Mouse (Mus musculus): ENCODE measurements around the gene Dlx2. TPM values are rescaled to one million over a fixed set of nuclear protein-coding genes. Genes with fewer than 3 reads are reported as not detected.

Dlx2 gene
- polyA plus RNA-seq, 1 experiment, result not detected

DNA sequence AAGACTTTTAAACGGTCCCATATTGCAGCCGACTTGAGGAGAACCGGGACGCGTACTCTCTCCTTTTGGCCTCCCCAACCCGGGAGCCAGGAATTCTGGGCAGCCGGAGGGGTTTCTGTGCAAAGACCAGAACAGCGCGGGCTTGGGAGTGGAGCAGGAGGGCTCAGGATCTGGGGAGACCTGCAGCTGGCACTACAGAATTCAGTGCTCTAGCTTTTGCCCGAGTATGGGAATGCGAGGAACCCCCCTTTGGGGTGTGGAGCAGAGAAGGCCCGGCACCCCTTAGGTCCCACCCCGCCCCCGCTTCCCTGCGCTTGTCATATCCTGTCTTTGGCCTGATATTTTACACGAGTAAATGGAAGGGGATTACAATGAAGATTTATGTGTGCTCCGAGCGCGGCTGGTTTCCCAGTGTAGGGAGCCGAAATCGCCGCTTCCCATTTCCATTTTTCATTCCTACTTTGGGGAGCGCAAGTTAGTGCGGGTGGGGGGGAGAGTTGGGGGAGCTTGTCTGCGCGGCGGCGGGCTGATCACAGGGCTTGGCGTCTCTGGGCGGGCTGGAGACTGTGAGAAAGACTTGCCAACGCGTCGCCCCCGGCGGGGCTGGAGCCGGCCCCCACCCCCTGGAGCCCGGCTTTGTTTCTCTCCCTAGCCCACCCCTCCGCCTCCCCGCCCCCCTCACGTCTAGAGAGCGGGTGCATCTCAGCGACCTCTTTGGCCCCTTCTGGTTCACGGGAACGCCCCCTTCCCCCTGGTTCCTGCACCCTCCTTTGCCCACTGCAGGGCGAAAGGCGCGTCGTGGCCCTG lies 5.7 kb downstream of the Dlx2 start:
- no peak for DNase-seq (ENCODE audit: low spot score)

GRCm38 (mm10) chr2:71534242-71535052 lies 12.1 kb downstream of the Dlx2 start:
- DNase-seq (ENCODE audit: low spot score), result no peak

DNA sequence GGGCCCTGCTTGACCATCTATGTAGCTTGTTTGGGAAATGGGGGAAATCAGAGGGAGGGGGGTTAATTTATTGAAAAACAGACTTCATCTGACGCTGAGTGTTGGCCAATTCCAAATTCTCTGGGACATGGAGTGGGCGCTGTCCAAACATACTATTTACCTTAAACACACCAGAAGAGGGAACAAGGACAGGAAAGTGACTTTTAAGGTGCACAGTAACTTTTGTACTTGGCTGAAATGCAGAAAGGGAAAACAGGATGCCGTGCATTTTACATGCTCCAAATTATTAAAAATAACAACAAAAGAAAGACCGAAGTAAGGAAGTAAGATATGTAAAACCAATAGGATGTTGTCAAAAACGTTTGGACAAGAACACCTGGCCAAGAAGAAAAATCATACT lies 13.5 kb downstream of the Dlx2 start:
- DNase-seq (ENCODE audit: low spot score), result no peak

GRCm38 (mm10) chr2:71531990-71532970 lies 14.3 kb downstream of the Dlx2 start:
- DNase-seq (ENCODE audit: low spot score), result no peak

DNA sequence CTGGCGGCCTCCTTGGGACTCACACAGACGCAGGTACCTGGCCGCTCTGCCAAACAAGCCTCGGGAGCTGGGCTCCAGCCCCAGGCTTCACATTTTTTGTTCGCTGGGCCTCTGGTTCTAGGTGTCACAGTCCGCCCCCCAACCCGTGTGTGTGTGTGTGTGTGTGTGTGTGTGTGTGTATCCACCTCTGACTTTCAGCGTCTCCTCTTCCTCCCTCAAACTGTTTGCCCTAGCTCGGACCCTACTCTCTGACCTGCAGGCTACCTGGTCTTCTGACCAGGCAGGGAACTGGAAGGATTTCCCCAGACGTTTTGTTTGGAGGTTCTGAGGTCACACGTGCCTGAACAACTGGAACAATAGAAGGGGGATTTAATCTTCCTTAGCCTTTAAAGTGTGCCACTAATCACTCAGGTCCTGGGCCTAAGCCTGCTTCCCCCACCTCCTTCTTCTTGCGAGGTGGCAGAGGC lies 15.4 kb downstream of the Dlx2 start:
- DNase-seq (ENCODE audit: low spot score), result no peak

GRCm38 (mm10) chr2:71530391-71531123 lies 16.0 kb downstream of the Dlx2 start:
- DNase-seq (ENCODE audit: low spot score), result no peak

DNA sequence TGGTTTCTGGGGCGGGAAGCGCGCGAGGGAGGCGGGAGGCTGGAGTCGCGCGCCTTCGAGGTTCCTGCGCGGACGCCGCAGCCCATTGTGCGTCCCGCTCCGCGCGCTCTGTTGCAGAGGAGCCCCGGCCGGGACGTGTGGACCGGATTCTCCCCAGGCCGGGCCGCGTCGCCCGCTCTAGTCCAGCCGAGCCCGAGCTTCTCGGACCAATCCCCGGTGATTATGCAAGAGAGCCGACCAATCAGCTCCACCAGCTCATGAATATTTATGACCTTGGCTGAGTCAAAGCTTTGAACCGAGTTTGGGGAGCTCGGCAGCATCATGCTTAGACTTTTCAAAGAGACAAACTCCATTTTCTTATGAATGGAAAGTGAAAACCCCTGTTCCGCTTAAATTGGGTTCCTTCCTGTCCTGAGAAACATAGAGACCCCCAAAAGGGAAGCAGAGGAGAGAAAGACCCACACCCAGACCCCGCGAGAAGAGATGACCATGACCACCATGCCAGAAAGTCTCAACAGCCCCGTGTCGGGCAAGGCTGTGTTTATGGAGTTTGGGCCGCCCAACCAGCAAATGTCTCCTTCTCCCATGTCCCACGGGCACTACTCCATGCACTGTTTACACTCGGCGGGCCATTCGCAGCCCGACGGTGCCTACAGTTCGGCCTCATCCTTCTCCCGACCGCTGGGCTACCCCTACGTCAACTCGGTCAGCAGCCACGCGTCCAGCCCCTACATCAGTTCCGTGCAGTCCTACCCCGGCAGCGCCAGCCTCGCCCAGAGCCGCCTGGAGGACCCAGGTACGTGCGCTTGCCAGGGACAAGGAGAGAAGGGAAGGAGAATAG lies 16.8 kb downstream of the Dlx2 start:
- DNase-seq (ENCODE audit: low spot score), result no peak

DNA sequence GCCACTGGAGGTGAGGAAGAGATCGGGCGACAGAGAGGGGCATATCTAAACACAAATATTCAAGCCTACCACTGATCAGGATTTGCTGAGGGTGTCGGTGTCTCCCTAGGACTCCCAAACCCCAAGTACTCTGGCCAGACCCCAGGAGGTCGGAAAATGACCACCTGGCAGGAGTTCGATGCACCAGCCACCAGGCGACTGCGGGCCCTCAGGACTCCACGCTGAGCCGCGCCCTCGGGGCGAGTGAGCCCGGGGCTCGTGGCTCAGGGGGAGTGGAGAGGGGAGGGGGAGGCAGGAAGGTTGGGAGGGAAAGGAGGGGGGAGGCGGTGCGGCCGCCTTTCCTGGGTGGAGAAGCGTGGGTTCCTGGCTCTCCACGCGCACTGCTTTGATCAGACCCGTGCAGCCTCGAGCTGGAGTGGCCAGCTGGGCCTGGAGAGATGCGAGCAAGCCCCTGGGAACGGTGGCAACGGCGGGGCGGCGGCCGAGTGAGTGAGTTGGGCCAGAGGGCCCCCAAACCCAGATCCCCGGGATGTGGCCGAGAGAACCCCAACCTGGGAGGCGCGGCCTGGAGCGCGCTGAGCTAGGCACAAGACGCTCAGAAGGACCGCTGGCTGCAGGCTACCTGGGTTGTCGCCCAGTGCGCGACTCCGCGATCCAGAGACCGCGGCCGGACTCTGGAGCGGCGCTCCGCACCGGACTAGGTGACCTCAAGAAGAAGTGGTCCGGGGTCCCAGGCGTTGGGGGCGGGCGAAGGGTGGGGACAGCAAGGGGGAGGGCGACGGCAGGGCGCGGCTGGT lies 17.6 kb downstream of the Dlx2 start:
- no peak for DNase-seq (ENCODE audit: low spot score)

DNA sequence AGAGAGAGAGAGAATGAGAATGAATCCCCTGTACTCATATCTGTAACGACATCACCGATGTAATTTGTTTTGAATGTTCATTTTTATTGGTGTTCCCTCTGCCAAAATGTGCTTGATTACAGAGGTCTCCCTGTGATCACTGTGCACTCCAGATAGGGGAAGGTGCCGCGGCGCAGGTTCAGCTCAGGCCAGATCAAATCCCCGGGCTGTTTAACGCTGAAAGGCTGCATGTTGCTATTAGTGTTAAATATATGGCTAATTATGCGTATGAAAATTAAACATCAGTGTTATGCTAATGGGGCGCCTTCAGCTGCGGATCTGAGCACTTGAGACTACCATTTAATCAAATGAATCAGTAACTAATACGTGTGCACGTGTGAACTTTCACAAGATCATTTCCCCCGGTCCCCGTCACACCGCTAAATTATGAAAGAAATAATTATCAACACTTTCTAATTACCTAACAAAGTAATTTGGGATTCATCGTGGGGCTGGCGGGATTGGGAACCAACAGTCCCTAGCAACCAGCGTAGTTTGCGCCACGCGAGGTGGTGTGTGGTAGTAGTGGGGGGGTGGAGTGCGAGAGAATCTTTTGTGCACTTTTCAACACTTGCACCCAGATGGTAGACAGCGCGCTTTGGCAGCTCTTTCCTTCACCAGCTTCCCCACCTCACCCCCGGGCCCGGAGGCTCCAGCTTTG lies 18.4 kb downstream of the Dlx2 start, which contains the start of gene Dlx1:
Dlx1 (plus strand) TSS at position 100 of the 700 bp plus-strand sequence.
- no peak for DNase-seq (ENCODE audit: low spot score)

GRCm38 (mm10) chr2:71527323-71528013 lies 19.1 kb downstream of the Dlx2 start:
- no peak for DNase-seq (ENCODE audit: low spot score)

- no peak for DNase-seq (ENCODE audit: low spot score)
Observed at GRCm38 (mm10) chr2:71526595-71527322, 19.8 kb downstream of the Dlx2 start.

DNA sequence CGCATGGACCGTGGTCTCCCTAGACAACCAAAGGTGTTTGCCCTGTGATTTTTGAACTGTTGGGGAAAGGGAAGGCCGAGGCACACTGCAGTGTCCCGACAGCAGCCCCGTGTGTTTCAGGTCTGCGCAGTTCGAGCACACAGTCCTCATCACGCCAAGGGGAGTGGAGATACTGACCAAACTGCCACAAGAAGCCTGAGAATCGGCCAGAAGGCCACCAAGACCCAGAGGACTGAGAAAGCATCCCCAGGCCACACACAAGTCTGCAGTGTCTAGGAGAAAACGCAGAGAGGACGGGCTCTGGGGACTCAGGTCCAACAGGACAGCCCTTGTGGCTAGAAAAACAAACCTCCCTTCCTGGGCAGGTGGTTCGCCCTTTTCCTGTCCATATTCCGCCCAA lies 21.8 kb downstream of the Dlx2 start:
- DNase-seq (ENCODE audit: low spot score), result no peak

DNA sequence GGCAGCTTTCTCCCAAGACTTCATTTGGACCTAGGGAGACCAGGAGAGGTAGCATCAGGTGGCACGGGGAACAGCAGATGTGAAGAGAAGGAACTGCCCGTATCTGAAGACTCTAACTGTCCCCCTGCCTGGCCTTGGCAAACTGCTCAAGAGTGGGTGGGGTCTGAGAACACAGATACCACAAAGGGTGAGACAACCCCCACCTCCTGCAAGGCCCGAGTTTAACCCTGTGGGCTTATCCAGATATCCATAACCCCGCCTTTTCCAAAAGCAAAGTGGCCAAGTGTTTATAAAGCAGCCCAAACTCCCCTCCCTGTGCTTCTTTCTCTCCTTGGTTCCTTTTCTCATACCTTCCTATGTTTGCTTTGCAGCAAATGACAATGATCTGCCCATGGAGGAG lies 23.1 kb downstream of the Dlx2 start:
- DNase-seq (ENCODE audit: low spot score), result no peak

DNA sequence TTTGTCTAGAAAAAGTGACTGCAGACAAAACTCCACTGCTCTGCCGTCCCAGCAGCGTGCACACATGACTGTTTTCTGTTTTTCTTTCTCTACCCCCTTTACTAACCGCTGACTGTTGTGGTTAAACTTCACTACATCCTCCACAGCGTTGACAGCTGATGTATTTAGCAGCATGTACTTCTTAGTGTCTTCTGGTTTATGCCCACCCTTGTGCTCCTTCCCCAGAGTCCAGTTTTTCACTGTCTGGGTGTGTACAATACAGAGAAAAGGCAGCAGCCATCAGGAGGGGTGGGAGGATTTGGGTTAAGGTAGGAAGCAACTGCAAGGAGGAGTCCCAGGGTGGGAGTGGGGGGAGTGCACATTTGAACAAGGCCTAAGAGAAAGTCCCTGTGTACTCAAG lies 23.7 kb downstream of the Dlx2 start:
- DNase-seq (ENCODE audit: low spot score), result no peak

DNA sequence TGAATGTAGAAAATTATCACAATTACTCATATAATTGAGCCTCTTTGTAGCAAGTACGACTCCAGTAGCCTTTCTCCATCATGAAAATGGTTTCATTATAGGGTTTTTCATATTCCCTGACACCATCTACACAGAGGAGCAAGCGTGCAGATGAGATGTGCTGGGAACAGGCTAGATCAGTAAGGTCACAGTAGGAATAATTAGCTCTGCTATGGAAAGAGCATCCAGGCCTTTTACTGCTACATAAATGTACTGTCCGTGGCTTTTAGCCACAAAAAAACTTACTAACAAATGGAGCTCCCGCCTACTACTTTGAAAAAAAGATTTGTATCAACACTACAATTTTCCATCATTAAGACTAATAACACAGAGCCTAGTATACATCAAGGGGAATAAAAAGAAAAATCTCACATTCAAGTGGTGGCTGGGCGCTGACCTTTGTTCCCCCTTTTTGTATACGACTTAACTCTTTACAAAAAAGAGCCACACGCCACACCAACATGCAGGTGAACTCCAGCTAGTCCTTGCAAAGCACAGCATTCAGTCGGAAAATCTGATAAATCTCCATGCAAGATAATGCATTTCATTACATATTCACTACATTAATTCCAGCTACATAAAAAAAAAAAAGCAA lies 29.0 kb downstream of the Dlx2 start:
- DNase-seq (ENCODE audit: low spot score), result no peak

GRCm38 (mm10) chr2:71516995-71517394 lies 29.6 kb downstream of the Dlx2 start:
- no peak for DNase-seq (ENCODE audit: low spot score)

DNA sequence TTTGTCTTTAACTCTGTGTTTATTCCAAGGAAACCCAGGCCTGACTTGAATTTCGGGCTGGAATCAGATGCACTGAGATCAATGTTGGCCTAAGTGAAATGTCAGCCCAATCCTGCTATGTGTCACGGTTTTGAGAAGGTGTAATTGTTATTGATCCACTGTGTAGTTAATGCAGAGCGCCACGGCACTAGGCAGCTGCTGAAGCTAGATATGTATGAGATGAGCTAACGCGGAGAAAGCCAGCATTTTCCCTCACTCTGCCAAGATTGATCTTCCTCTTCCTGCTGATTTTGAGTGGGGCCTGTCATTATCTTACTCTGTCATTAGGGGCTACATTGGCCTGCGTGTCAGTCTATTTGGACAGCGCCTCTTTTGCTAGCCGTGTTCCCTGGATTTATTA lies 34.2 kb downstream of the Dlx2 start:
- no peak for DNase-seq (ENCODE audit: low spot score)

Measured in urinary bladder, adult 2 months (tissue).